Mouse (Mus musculus): ENCODE measurements at regions not wholly inside any gene's neighbourhood (a gene's known extent, or its start where the extent isn't known, plus 50 kb on each side); places are given as distances from the start of the nearest gene placed in this dataset.

DNA sequence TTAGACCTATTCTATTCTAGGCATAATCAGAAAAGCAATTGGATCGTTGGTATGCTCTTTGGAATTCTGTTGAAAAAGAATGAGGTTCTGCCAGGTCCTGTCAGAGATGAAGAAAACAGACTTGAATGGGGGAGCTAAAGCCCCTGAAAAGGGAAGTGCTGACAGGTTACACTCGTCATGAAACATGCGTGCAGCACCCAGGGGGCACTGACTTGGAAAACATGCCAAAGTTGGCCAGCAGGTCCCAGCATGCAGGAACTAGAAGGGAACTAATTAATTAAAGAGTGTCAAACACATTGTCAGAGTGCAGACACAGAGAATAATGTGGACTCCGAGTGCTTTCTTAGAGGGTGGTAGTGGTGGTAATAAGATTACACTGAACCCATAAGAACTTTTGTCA is 346.2 kb upstream of the Smarca2 start:
- no peak for DNase-seq (ENCODE audit: low spot score)

DNA sequence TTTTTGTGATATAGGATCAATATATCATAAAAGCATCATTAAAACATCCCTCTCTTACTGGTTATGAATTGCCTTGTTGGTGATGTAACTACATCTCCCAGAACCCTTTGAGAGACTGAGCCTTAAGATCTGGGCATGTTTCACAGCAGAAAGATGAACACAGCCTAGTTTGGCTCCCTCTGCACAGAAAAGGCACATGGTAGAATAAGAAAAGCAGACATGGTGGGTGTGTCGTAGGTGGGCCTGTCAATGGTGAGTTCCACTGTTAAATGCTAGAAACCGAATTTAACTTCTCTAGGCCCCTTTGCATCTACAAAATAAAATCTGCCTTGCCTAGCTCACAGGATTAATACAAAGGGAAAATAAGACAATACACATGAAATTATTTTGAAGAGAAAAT is 343.3 kb upstream of the Smarca2 start:
- DNase-seq (ENCODE audit: low spot score), result no peak

DNA sequence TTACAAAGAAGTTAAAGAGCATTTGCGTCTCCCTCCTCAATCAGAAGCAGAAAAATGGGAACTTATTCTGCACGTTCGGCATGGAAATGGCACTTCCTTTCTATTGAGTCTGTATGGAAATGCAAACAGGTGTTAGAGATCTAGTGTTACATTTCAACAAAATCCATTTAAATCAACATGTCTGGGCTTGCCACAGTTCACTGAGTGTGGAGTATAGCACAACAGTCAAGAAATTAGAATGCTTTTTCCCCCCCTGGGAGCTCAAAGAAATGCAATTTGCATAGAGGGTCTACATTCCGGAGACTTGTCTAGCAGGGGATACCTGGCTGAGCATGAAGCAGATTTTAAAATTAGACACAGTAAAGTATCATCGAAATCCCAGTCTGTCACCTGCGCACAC is 308.5 kb upstream of the Smarca2 start:
- no peak for DNase-seq (ENCODE audit: low spot score)

DNA sequence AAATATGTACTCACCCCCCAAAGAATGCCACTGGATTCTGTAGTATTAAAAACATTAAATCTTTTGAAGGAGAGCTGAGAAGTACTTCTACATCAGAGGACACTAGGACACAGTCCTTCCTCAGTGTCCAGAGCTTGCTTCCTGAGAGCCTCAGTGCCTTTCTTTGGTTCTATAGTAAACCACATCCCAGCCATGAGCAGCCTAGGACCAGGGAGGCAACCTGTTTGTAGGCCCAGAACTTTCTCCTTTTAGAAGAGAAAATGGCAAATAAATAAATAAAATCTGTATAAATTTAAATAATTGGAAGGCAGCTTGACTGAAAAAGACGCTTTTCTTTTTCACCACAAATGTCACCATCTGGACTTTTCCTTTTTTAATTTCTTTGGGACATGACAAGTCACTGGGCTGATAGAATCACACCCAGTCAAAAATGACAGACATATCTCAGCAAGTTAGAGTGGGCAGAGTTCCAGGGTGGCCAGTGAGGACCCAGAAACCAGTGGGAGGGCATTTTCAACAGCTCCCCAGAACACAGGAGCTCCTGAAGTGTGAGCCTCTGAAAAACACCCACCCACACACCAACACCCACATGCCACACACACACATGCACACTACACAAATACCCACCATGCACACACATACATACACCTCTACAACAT is 296.2 kb upstream of the Smarca2 start:
- DNase-seq (ENCODE audit: low spot score), result no peak

DNA sequence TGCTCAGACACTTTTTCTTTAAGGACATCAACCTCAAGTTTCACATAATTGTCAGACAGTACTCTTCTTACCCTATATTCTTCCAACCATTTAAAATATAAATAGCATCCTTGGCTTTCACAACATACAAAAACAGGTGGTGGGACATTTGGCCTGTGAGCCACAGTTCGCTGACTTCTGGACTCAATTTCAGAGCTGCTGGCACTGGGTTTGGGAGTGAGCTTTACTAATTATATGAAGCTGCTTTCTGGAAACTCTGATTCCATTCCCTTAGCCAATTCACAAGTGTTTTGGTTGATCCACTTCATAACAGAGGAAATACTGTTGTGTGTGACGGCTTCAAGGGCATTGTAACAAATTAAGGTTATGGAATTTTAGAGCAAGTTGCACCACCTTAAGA is 285.9 kb upstream of the Smarca2 start:
- no peak for DNase-seq (ENCODE audit: low spot score)

DNA sequence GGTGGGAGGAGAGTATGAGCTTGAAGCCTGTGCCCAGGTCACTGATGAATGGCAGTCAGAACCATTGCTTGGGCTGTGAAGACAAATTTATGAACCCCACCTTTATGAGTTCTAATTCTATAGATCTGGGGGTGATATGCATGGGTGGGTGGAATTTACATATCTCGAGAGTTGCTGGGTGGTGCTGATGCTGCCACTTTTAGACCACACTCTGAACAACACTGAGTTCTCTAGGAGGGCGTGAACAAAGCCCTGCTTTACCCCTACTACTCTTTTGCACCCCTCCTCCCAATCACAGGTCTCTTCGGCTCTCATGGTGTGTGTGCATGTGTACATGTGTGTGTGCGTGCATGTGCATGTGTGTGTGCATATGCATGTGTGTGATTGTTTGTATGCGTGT is 281.2 kb upstream of the Smarca2 start:
- no peak for DNase-seq (ENCODE audit: low spot score)

DNA sequence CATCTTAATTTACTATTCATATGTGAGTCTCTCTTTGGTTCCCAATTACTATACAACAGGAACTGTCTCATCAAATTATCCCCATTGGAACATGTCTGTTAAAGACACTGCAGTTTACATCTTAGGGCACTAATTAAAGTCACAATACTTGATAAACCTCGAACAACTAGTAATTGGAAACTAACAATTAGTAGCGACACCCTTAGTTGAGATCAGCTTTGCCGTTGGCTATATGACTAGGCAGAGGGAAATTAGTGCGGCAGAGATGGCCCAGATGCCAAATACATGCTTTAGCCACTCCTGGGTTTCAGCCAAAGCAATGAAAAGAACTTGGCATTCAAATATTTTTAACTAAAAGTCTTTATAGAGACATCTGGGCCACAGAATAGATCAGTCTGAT is 265.7 kb upstream of the Smarca2 start:
- DNase-seq (ENCODE audit: low spot score), result no peak

DNA sequence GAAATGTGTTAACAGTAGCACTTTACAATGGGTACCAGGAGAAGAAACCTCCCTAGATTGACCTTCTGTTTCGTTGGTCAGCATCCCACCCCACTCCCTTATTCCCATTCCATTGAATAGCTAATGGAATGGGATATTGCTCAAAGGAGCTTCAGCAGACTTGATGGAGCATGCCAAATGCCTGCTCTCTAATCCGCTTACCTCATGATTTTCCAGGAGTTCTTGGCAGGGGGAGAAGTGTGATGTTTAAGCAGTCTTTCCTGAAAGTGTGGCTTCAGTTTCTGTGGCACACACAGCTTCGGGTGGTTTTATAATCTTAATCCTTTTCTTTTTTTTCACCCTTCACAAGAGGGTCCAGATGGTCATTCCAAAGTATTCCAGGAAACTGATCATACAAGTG is 264.7 kb upstream of the Smarca2 start:
- no peak for DNase-seq (ENCODE audit: low spot score)

DNA sequence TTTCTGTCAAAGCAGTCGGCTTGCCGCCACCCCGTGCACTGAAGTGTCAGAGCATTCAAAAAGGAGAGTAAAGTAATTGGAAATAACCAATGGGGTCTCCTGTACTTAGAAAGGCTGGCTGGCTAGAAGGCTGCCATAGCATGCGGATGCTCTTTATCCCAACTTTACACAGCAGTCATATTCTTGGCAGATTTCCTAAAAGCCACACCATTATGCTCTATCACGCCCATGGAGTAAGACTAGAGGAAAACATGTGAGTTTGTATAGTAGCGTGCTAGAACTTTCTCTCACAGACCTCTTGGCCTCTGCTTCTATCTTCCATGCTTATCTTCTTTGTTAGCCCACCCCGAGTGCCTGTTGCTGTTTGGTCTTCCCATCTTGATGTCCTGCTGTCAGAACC is 249.8 kb upstream of the Smarca2 start:
- no peak for DNase-seq (ENCODE audit: low spot score)

DNA sequence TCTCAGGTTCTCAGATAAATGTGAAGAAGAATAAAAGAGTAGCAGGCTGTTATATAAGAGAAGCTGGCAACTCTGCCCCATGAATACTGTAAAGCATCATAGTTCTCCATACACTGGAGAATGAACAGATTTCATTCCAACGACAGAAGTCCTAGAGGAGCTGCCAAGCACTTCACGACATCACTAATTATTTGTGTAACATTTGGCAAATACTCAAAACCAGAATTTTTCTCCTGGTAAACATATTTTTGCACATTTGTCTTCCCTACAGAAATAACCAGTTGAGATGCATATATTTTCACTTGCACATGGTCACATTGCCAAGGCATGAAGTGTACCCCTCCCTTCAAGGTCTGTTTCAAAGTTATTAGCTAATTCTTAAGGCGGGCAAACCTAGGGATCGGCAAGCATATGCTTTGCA is 220.9 kb upstream of the Smarca2 start:
- no peak for DNase-seq (ENCODE audit: low spot score)

DNA sequence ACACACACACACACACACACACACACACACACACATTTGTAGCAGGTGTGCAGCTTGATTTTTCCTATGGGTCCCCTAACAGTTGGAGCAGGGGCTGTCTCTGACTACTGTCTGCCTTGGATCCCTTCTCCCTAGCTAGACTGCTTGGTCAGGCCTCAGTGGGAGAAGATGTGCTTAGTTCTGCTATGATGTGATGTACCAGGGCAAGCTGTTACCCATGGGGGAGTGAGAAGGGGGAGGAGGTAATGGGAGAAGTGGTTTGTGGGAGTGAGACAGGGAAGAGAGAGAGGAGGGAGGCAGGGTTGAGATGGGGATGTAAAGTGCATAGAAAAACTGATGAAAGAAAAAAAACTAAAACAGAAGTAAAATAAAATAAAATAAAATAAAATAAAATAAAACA is 218.8 kb upstream of the Smarca2 start:
- no peak for DNase-seq (ENCODE audit: low spot score)

DNA sequence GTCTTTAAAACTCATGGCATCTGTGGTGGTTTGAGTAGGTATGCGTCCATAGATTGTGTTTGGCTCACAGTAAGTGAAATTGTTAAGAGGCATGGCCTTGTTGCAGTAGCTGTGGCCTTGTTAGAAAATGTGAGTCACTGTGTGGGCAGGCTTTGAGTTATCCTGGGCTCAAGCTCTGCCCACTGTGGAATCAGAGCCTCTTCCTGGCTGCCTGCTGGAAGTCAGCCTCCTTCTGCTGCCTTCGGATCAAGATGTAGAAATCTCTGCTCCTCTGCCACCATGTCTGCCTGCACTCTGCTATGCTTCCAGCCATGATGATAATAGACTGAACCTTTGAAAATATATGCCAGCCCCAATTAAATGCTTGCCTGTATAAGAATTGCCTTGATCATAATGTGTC is 192.2 kb upstream of the Smarca2 start:
- no peak for DNase-seq (ENCODE audit: low spot score)

DNA sequence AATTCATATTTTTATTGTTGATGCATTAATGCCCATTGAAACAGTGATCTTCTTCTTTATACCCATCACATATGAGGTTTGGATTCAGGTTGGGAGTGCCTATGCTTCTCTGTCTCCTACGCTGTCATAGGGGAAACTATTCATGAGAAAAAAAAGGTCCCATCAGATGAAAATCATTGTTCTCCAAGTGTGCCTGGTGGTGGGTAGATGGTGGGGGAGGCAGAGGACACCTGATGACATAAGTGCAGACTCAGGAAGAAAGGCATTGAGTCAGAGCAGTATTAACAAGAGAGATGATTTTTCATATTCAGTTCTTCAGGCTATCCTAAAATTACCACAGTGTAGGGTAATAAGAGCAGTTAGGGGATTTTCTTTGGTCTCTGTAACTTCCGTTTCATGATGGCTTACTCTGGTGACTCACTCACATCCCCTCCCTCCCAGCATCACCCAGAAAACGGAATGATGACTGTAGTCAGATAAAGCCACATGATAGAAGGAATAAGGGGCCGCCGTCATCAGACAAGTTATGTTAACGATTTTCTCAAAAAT is 190.3 kb upstream of the Smarca2 start:
- no peak for DNase-seq (ENCODE audit: low spot score)

DNA sequence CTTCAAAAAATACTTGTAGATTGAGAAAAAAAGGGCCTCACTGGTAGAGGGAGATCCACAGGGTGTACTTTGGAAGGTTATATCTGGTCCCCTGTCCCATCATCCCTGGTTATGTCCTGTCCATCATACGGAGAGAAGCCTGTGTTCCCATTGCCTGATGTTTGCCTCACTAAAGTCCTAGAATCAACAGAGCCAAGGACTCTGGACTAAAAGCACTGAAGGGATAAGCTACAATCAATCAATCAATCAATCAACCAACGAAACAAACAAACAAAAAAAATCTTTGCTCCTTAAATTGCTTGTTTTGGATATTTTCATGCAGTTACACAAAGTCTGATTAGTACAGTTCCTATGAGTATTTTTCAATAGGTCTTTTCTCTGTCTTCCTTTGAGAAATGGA is 185.1 kb upstream of the Smarca2 start:
- DNase-seq (ENCODE audit: low spot score), result no peak

DNA sequence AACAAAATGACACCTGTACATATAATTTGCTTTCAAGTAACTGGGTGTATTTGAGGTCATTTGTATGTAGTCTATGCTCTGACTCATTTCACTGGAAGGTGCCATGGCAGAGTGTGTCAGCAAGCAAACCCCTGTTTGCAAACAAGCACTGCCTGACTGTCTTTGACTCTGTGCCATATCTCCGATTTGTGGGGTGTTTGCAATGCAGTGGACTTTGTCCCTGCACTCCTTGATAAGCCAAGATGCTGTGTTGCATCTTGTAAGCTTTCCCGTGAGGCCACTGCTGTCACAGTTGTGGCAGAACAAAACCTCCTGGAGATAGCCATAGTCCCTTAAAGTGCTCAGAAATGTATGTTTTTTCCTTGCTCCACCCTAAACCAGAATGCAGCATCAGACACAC is 165.7 kb upstream of the Smarca2 start:
- DNase-seq (ENCODE audit: low spot score), result peak; percentile 3

DNA sequence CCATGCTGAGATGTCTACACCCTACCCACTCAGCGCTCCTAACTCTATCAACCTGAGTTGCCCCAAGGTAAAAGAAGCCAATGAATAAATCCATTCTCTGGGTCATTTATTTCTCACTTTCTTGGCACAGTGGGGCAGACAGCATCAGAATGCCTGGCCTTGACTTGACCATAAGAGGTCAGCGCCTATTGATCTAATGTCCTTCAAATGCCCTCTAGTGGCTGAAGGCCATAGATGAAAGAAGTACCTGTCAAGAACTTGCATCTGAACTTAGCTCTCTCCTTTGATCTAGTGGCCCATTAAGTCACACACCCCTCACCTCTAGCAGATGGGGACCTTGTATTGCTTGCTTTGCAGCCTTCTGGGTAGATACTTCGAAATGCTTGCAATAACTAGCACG is 159.5 kb upstream of the Smarca2 start:
- no peak for DNase-seq (ENCODE audit: low spot score)

DNA sequence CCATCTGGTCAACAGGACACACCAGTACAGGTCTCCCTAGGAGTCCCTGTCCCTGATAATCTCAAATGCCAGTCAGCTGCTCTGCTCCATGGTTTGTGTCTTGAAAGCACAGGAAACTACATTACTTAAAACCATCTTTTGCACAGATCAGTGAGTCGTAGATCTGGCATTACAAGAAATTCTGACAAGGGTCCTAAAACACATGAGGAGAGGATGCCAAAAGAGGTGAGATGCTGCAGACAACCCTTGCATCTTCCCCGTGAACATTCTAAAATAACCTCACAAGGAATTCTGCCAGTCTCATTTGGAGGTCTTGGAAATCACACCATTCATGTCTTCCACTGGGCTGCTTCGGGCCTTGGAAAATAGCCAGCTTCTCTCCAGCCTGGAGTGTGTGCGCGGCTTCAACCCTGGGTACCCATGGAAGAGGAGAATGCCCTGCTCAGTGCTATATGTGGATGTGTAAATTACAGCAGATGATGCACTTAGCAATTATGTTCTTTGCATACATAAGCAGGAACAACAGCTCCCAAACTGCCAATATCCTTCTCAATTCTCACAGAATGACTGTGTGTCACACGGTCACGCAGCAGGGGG is 157.3 kb upstream of the Smarca2 start:
- DNase-seq (ENCODE audit: low spot score), result no peak

DNA sequence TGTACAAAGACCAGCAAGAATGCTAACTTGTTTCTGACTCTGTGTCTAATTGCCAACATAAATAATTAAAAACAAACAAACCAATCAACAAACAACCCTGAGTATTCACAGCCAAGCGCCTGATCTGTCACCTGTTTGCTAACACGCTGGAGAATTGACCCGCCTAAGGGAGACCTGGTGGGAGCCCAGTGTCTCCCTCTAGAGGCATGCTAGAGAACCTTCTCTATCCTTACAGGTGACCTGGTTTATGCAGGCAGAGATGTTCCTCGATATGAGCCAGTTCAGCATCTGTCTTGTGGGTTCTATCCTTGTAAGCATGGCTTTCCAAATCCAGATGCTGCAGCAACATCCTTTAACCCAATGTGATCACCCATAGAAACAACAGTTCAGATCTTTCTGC is 143.1 kb upstream of the Smarca2 start:
- no peak for DNase-seq (ENCODE audit: low spot score)

DNA sequence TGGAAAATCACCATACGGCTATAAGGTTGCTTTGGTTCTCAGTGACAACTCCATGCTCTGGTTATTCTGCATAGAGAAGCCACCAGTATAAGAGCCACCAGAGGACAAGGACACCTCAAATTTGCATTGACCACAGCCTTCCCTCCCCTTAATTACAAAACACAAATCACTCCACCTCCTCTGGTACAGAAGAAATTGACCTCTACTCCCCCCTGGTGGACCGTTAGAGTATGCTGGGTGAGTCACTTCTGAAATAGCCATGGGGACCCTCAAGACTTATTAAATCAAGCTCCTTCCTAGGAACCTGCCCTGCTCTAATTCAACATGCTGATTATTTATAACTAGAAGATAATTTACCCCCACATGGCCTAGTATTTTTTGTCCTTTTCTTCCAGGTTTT is 139.6 kb upstream of the Smarca2 start:
- no peak for DNase-seq (ENCODE audit: low spot score)

DNA sequence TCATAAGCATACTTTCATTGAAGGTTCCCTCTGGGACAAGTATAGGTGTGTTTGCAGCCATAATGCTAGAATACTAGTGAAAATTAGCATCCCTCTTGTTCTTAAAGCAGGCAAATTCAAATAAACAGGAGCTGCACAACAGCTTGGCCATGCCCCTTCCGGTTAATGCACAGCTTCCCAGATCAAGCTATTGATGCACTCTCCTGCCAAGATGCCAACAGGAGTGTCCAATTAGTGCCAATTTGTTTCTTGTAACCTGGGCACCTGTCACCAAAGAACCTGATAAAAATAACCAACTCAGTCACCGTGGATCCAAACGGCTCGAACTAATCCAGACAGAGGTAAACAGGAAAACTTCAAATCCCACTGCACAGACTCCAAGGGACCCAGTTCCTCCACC is 138.6 kb upstream of the Smarca2 start:
- DNase-seq (ENCODE audit: low spot score), result no peak

DNA sequence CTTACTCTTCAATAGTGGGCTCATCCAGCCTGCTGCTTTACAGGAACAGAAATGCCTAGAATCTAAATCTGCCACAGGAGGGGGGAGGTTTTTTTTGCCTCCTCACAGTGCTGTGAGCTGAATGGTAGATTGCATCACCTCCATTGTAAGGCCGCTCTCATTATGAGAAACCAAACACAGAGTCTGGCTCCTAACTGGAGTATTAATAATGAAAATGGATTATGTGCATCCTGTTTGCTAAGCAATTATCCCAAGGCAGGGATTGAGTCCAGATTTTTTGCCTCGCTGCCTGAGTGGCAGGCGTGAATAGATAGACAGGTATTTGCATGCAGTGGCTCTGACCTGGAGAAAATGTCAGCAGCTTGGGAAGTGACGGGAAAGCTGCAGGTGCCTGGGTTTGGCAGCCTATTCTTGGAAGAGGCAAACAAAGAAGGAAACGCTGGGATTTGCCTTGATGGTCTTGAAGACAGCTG is 137.6 kb upstream of the Smarca2 start:
- no peak for DNase-seq (ENCODE audit: low spot score)

DNA sequence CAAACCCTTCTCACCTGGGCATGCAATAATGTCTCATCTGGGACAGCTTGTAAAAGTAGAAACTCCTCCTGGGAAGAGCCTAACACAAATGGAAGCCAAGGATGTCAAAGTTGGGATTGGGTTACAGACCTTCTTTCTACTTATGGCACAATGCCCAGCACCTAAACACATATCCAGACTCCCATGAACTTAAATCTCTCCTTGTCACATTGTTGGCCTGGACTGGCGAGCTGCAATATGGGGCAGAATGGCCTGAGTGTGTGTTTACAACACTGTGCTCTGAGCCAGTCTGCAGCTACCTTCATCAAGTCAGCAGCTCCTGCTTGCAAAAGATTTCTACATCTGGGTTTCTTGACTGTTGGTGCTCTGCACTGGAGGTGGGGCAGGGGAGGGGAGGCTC is 132.2 kb upstream of the Smarca2 start:
- no peak for DNase-seq (ENCODE audit: low spot score)

DNA sequence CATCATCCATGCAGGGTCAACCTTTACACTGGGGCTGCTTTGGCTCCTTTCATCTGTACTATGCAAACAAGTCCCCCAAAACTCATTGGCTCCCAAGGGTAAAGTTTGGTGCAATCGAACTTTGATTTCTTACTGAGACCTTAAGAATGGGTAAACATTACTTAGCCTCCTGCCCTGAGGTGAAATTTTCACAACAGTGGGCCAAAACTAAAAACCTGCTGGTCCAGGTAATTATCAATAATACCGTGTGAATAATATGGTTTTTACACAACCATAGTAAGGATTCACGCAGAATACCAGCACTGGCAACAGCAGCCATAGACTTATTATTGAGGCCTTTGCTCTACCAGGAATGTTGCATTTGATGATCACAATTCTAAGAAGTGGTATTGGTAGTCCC is 131.6 kb upstream of the Smarca2 start:
- no peak for DNase-seq (ENCODE audit: low spot score)

DNA sequence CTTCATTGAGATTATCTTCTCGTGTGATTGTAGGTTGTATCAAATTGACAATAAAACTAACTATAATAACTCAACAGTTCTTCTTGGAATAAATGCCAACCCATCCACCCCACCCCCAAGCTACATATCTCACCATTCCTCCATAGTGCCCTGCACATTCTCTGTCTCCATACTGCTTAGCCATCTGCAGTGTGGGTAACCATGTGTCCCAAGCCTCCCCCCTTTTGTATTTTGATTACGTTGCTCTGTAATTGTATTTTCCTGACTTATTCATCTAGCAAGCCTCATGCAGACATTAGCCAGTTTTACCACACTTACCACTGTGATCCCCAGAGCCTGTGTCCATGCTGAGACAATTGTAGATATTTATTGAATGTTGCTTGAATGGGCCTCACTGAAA is 129.7 kb upstream of the Smarca2 start:
- DNase-seq (ENCODE audit: low spot score), result no peak

Measured in yolk sac, embryonic 10.5 days (tissue).